Mouse (Mus musculus) telencephalon, adult 2 months (tissue): ENCODE data around the gene Atp9a.
A peak's percentile ranks its signal among the peaks of the same experiment; 100 is the strongest.

Experiments used
- DNase-seq: peaks from one replicate; pipeline ENCODE4 v3.0.0-alpha.2; 2011; ENCODE audit warnings: low read depth, low spot score

The Atp9a gene

DNA sequence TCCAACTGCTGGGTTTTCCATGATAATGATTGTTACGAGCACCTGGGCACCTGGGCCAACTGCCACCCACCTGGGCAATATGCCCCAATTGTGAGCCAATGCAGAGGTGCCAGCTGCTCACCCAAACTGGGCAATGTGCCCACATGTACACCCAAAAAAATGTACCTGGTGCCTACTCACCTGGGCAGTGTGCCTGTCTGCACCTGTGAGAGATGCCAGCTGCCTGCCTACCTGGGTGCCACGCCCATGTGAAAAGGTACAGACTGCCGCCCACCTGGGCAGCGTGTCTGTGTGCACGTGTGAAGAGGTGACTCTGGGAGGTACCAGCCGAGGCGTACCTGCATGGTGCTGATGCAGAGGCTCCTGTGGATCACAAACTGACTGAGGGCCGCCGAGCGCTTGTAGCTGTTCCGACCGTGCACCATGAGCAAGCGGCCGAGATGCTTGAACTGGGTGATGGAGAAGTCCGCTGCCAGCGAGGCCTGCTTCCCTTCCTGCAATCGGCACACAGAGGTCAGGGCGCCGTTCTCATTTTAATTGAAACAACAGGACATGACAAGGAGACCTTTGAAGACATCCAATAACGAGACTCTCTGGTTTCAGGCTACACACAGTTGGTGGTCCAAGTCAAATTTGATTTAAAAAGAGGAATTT is 98.6 kb downstream of the Atp9a start:
- DNase-seq, result no peak

DNA sequence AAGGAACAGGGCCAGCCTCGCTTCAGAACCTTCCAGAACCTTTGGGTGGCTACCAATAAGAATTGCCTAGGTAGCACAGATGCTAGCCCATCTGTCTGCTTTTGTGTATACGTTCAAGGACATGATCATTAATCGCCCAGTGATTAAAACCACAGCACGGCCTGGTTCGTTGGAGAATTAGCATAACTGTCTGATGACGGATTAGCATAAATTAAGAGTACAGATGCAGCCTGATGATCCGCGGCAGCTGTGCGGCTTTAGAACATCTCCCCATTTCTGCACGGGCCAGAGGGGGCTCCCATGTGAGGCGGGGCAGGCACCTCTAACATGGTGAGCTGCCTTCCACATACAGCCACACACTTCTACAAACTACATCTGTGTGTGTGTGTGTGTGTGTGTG is 100.0 kb downstream of the Atp9a start:
- no peak for DNase-seq

DNA sequence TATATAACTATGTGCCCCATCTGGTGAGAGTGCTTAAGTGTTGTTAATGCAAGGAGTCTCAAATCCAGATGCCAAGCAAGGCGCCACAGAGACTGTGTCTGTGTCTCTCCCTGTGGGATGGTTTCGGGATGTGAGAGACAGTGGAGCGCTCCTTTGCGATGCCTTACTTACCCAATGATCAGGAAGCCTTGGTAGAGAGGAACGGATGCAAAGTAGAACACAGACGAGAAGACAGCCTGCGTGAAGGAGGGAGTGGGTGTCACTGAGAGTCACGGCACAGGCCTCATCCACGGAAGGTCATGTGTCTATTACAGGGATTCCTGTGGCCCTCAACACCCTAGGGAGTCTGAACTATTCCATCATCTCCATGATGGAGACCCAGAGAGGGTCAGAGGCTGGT is 101.7 kb downstream of the Atp9a start:
- DNase-seq, result peak; percentile 28

- no peak for DNase-seq
Measured at GRCm38 (mm10) chr2:168634881-168635280, 107.3 kb downstream of the Atp9a start.

GRCm38 (mm10) chr2:168633301-168633816 is 108.8 kb downstream of the Atp9a start:
- no peak for DNase-seq

DNA sequence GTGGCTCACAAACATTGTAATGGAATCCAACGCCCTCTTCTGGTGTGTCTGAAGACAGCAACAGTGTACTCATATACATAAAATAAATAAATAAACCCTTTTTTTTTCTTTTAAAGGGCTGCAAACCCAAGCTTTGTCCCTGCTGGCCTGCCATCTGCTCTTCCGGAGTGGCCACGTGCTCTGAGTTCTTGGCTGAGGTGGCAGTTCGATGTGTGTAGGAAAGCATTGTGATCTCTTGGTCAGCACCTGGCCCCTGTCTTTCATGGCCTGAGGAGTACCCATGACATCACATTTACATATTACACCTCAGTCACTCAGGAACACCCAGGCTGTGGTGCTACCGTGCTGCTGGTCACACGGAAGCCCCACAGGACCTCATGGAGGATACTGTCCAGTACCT is 109.7 kb downstream of the Atp9a start:
- DNase-seq, result no peak

- no peak for DNase-seq
Measured at GRCm38 (mm10) chr2:168628787-168629186, 113.4 kb downstream of the Atp9a start.

DNA sequence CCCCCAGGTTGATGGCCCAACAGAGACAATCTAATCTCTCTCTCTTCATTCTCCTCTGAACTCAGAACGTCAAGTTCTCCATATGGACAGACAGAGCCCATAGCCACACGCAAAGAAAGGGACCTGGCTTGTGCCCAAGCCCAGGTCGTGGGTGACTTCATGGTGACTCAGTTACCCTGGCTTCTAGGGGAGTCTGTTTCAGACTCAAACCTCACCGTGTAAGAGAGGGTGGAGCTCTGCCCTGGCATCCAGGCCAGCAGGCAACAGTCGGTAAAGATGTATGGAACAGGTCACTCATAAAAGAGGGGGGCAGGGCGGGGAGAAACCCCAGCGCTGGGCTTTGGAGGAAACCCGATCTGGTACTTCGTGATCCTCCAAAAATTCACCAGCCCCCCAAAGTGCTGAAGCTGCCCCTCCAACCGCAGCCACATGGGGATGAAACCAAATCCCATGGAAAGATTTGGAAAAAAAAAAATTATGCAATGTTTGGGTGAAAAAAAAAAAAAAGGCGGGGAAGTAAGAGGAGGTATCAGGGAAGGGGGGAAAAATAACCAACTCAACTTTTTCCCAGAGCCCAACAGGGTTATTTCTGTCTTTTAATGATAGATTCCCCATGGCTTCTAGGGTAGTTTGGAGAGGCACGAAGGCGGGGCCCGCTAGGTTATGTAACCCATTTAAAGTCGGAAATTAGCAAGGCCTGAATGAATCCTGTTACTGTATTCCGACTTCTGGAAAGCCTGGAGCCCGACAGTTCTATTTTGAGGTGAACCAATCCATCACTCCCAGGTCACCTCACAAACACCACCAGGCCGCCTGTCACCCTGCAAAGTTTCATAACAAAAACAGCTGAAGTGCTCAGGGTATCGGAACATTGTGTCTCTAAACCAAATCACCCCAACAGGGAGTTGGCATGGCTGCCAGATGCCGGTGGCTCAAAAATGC is 114.1 kb downstream of the Atp9a start:
- DNase-seq, result no peak

- DNase-seq, result no peak
Measured at GRCm38 (mm10) chr2:168626385-168626784, 115.8 kb downstream of the Atp9a start.

DNA sequence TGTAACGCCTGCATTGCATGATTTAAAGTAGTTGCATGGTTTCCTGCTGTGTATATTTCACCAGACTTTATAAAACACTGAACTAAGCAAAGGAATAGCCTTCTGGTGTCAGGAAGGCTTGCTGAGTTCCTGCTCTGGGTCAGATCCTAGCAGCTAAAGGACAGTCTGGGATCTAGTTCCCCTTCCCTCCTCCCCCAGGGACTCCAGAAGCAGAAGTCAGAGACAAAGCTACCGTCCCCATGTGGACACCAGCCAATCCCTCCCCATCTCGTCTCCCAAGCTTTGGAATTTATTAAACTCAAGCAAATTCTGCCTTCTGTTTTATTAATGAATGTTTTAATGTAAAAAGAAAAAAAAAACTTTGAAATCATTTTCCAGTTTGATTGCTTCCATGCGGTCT is 117.1 kb downstream of the Atp9a start:
- no peak for DNase-seq

- DNase-seq, result no peak
Measured at GRCm38 (mm10) chr2:168621111-168621802, 121.0 kb downstream of the Atp9a start.

GRCm38 (mm10) chr2:168618205-168618717 is 123.9 kb downstream of the Atp9a start:
- DNase-seq, result no peak

- no peak for DNase-seq
Measured at GRCm38 (mm10) chr2:168615160-168615559, 127.0 kb downstream of the Atp9a start.

DNA sequence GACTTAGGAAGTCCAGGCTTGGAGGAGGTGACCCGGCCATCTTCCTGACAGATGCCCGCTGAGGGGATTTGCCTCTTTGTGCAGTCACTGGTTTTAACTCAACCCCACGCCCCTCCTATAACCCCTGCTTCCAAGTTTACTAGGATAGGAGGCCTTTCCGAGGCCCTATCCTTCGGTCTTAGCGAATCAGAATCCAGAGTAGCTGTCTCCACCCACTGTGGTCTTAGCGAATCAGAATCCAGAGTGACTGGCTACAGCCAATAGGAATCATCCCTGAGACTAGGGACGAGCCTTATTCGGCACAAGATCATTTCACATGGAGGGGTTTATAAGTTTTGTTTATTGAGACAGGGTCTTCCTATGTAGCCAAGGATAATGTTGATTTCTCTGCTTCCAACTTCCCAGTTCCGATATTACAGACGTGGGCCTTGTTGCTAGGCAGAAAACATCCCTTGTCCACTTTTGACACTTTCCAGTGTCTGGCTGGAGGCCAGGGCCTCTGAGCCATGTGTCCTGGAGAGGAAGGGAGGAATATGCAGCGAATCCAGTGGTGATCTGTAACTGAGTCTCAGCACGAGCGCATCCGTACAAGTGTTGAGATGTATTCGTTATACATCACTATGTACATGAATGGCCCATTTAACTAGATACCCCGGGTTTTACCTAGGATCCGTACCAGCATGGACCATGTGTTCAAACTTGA is 127.9 kb downstream of the Atp9a start:
- no peak for DNase-seq

GRCm38 (mm10) chr2:168613092-168613880 is 128.9 kb downstream of the Atp9a start:
- no peak for DNase-seq

GRCm38 (mm10) chr2:168610941-168611340 is 131.3 kb downstream of the Atp9a start:
- DNase-seq, result no peak

DNA sequence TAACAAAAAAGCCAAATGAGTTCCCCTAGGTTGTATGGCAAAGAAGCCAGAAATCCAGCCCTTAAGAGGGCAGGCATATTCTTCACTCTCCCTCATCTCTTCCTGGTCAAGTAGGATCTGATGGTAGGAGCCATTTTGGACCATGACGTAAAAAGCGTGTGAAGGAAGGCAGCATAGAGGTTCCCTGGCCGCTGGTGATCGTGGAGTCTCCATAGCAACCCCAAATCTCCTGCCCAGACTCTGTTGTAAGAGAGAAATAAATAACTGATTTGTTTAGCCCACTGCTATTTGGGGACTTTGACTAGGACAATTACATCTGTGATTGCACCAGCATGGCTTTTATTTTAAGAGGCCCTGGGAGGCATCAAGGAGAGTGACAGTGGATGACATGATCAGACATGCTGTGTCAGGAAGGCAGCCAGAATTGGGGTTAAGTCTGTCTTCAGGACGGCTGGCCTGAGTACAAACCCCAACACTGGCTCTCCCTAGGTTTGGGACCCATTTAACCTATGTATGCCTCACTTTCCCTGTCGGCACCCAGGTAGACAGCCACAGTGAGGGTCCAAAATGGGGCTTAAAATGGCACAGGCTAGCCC is 132.5 kb downstream of the Atp9a start:
- DNase-seq, result no peak

- DNase-seq, result no peak
Measured at GRCm38 (mm10) chr2:168608125-168608564, 134.1 kb downstream of the Atp9a start.

GRCm38 (mm10) chr2:168604655-168605070 is 137.5 kb downstream of the Atp9a start:
- DNase-seq, result no peak

GRCm38 (mm10) chr2:168602387-168602741 is 139.8 kb downstream of the Atp9a start:
- DNase-seq, result no peak
